Mouse (Mus musculus) embryonic fibroblast, embryonic 13.5 days (primary cell): ENCODE results near the gene Foxi2. TPM values are rescaled to one million over a fixed set of nuclear protein-coding genes. Genes with fewer than 3 reads are reported as not detected.
A peak's percentile ranks its signal among the peaks of the same experiment; 100 is the strongest.

Experiments
- H3K27ac ChIP-seq: 2 replicates; pipeline ENCODE4 v1.5.1; 2012; ENCODE audit warnings: low read length, control low read depth, inconsistent platforms; ENCODE audit not compliant: insufficient read depth
- H3K4me1 ChIP-seq: 2 replicates; pipeline ENCODE4 v1.6.1; 2011; ENCODE audit warnings: low read length; ENCODE audit not compliant: control insufficient read depth, insufficient read depth
- H3K4me3 ChIP-seq: 2 replicates; pipeline ENCODE4 v1.5.1; 2011; ENCODE audit warnings: mild to moderate bottlenecking, control low read depth, low read length; ENCODE audit not compliant: insufficient read depth
- CTCF ChIP-seq: IDR thresholded peaks from 2 replicates; pipeline ENCODE4 v1.5.1; 2011; ENCODE audit warnings: mild to moderate bottlenecking, control low read depth, low read length, moderate library complexity, borderline replicate concordance; ENCODE audit not compliant: insufficient read depth
- POLR2A ChIP-seq: IDR thresholded peaks from 2 replicates; pipeline ENCODE4 v1.6.1; 2011; ENCODE audit warnings: low read depth, mild to moderate bottlenecking, control low read depth, low read length, moderate library complexity
- polyA plus RNA-seq: library from polyadenylated mRNA; stranded (reverse); fragments of >200 nt; gene quantifications from 2 replicates; pipeline ENCODE4 v1.2.4, GENCODE M21; 2011; ENCODE audit warnings: low read depth; ENCODE audit not compliant: missing spikeins, insufficient read length

The Foxi2 gene
- polyA plus RNA-seq, 1 experiment, result not detected

GRCm38 (mm10) chr7:135397874-135398273, 12.2 kb upstream of the Foxi2 start:
- H3K4me3 ChIP-seq, result no peak overlapping the region
- peaks cover 2% of the 10 kb centered on the region; the same call in 1 of the 2 replicates for H3K4me1 ChIP-seq
- H3K27ac ChIP-seq, result no peak overlapping the region
- no peak for TF ChIP-seq POLR2A
- no peak for TF ChIP-seq CTCF

GRCm38 (mm10) chr7:135403416-135403815, 6.7 kb upstream of the Foxi2 start:
- Histone ChIP-seq H3K4me1 (0 out of 2 replicates have a peak, but pooled peaks cover 2% of the 10 kb centered on the region), H3K27ac (no peak overlapping the region), H3K4me3 (no peak overlapping the region)
- TF ChIP-seq CTCF, result peak; percentile 67; the same call in 1 of the 2 replicates
- no peak for TF ChIP-seq POLR2A

- H3K4me3 ChIP-seq, result no peak overlapping the region
- TF ChIP-seq POLR2A (no peak), CTCF (no peak)
- H3K27ac ChIP-seq, result no peak overlapping the region
- H3K4me1 ChIP-seq, result no peaks in the 10 kb centered on the region
Observed at GRCm38 (mm10) chr7:135406761-135407160, 3.3 kb upstream of the Foxi2 start.

GRCm38 (mm10) chr7:135408501-135408900, 1.6 kb upstream of the Foxi2 start:
- H3K27ac ChIP-seq, result no peak overlapping the region
- H3K4me3 ChIP-seq, result no peak overlapping the region
- H3K4me1 ChIP-seq, result no peaks in the 10 kb centered on the region
- TF ChIP-seq CTCF (no peak), POLR2A (no peak)

GRCm38 (mm10) chr7:135412357-135412756, 2.2 kb downstream of the Foxi2 start:
- no peak overlapping the region for H3K4me3 ChIP-seq

GRCm38 (mm10) chr7:135428840-135429239, 18.7 kb downstream of the Foxi2 start:
- no peak overlapping the region for H3K4me3 ChIP-seq
- TF ChIP-seq POLR2A, result no peak
- TF ChIP-seq CTCF, result no peak
- H3K27ac ChIP-seq, result no peak overlapping the region
- H3K4me1 ChIP-seq, result no peaks in the 10 kb centered on the region

More at GRCm38 (mm10) chr7:135412357-135412756, 2.2 kb downstream of the Foxi2 start:
- H3K27ac ChIP-seq, result no peak overlapping the region
- no peaks in the 10 kb centered on the region for H3K4me1 ChIP-seq
- TF ChIP-seq CTCF, result no peak
- TF ChIP-seq POLR2A, result no peak

- TF ChIP-seq POLR2A (no peak), CTCF (no peak)
- no peak overlapping the region for H3K4me3 ChIP-seq
- no peak overlapping the region for H3K27ac ChIP-seq
- H3K4me1 ChIP-seq, result no peaks in the 10 kb centered on the region
Observed at GRCm38 (mm10) chr7:135430903-135431302, 20.8 kb downstream of the Foxi2 start.

- Histone ChIP-seq H3K4me1 (no peaks in the 10 kb centered on the region), H3K4me3 (no peak overlapping the region), H3K27ac (no peak overlapping the region)
- TF ChIP-seq CTCF, result no peak
- TF ChIP-seq POLR2A, result no peak
Observed at GRCm38 (mm10) chr7:135443903-135444302, 33.8 kb downstream of the Foxi2 start.

- no peaks in the 10 kb centered on the region for H3K4me1 ChIP-seq
- no peak overlapping the region for H3K4me3 ChIP-seq
- no peak overlapping the region for H3K27ac ChIP-seq
- TF ChIP-seq POLR2A, result no peak
- no peak for TF ChIP-seq CTCF
Observed at GRCm38 (mm10) chr7:135451340-135451739, 41.2 kb downstream of the Foxi2 start.

- H3K27ac ChIP-seq, result no peak overlapping the region
- TF ChIP-seq CTCF (no peak), POLR2A (no peak)
- no peaks in the 10 kb centered on the region for H3K4me1 ChIP-seq
- no peak overlapping the region for H3K4me3 ChIP-seq
Observed at GRCm38 (mm10) chr7:135452366-135452765, 42.3 kb downstream of the Foxi2 start.

GRCm38 (mm10) chr7:135453690-135454089, 43.6 kb downstream of the Foxi2 start:
- Histone ChIP-seq H3K4me3 (no peak overlapping the region), H3K4me1 (no peaks in the 10 kb centered on the region), H3K27ac (no peak overlapping the region)
- TF ChIP-seq POLR2A, result no peak
- no peak for TF ChIP-seq CTCF

Other genes starting within 250 kb of the Foxi2 start
- gene Nps, start 151.6 kb upstream of the Foxi2 start, polyA plus RNA-seq, result not detected in 2 replicates
- not detected in 2 replicates for gene Clrn3, start 118.3 kb downstream of the Foxi2 start, polyA plus RNA-seq
- 3.2 and 4.4 TPM in 2 replicates for gene Ptpre, start 127.2 kb downstream of the Foxi2 start, polyA plus RNA-seq